Mouse (Mus musculus) ES-E14 (cell line): ENCODE data around the gene Tmem240.

Experiments
- CHD2 ChIP-seq: IDR thresholded peaks from 2 replicates; pipeline ENCODE4 v1.6.1; 2014; ENCODE audit warnings: mild to moderate bottlenecking, low read depth, low read length, inconsistent platforms
- HCFC1 ChIP-seq: IDR thresholded peaks from 2 replicates; pipeline ENCODE4 v1.6.1; 2012; ENCODE audit warnings: low read length, inconsistent platforms, borderline replicate concordance; ENCODE audit not compliant: insufficient read depth
- MAFK ChIP-seq: IDR thresholded peaks from 2 replicates; pipeline ENCODE4 v1.6.1; 2014; ENCODE audit warnings: mild to moderate bottlenecking, low read depth, low read length, inconsistent platforms; ENCODE audit not compliant: insufficient read depth
- ZC3H11A ChIP-seq: IDR thresholded peaks from 2 replicates; pipeline ENCODE4 v1.6.1; 2012; ENCODE audit warnings: low read depth, mild to moderate bottlenecking, inconsistent platforms, low read length, borderline replicate concordance
- ZNF384 ChIP-seq: IDR thresholded peaks from 2 replicates; pipeline ENCODE4 v1.6.1; 2012; ENCODE audit warnings: low read depth, low read length, inconsistent platforms

GRCm38 (mm10) chr4:155705592-155705929 is 29.0 kb upstream of the Tmem240 start:
- no peak for TF ChIP-seq ZNF384
- TF ChIP-seq CHD2 = no peak
- TF ChIP-seq HCFC1 = no peak
- no peak for TF ChIP-seq MAFK
- no peak for TF ChIP-seq ZC3H11A
